Mouse (Mus musculus): Measurements from ENCODE around the gene Apol7e. TPM values are rescaled to one million over a fixed set of nuclear protein-coding genes. Genes with fewer than 3 reads are reported as not detected.
A peak's percentile ranks its signal among the peaks of the same experiment; 100 is the strongest.

Apol7e gene
- polyA plus RNA-seq, 1 experiment from 2014 or later: 0.19 TPM

GRCm38 (mm10) chr15:77761083-77761482 lies 62.4 kb downstream of the Apol7e start:
- Histone ChIP-seq H3K27me3 (ENCODE audit: control insufficient read depth, insufficient read depth, low read length) (no peaks in the 10 kb centered on the region), H3K4me2 (replicated peaks; ENCODE audit: low read depth, low read length) (no peak overlapping the region), H3K9me3 (ENCODE audit: control insufficient read depth, low read depth, low read length) (no peaks in the 10 kb centered on the region), H3K4me3 (ENCODE audit: low read depth, low read length) (no peak overlapping the region), H3K36me3 (ENCODE audit: control insufficient read depth, insufficient read depth, low read length) (peaks cover 63% of the 10 kb centered on the region), H3K4me1 (ENCODE audit: control insufficient read depth, insufficient read depth, low read length) (no peaks in the 10 kb centered on the region), H3K9ac (replicated peaks; ENCODE audit: low read depth, low read length) (no peak overlapping the region), H3K27ac (ENCODE audit: low read length) (no peak overlapping the region)
- 96% methylated on average over 7 of the region's 7 CpGs for WGBS
- ATAC-seq (ENCODE audit: insufficient number of reproducible peaks, insufficient read depth, low FRiP score, low read depth): no peak

GRCm38 (mm10) chr15:77761561-77762380 lies 63.1 kb downstream of the Apol7e start:
- no peak overlapping the region for H3K4me3 ChIP-seq (ENCODE audit: low read depth, low read length)
- peaks cover 70% of the 10 kb centered on the region for H3K36me3 ChIP-seq (ENCODE audit: control insufficient read depth, insufficient read depth, low read length)
- no peak overlapping the region for H3K27ac ChIP-seq (ENCODE audit: low read length)
- no peaks in the 10 kb centered on the region for H3K4me1 ChIP-seq (ENCODE audit: control insufficient read depth, insufficient read depth, low read length)
- H3K4me2 ChIP-seq (replicated peaks; ENCODE audit: low read depth, low read length): no peak overlapping the region
- no peaks in the 10 kb centered on the region for H3K27me3 ChIP-seq (ENCODE audit: control insufficient read depth, insufficient read depth, low read length)
- WGBS: 72% methylated on average over 22 of the region's 22 CpGs
- no peaks in the 10 kb centered on the region for H3K9me3 ChIP-seq (ENCODE audit: control insufficient read depth, low read depth, low read length)
- ATAC-seq (ENCODE audit: insufficient number of reproducible peaks, insufficient read depth, low FRiP score, low read depth): no peak
- no peak overlapping the region for H3K9ac ChIP-seq (replicated peaks; ENCODE audit: low read depth, low read length)

DNA sequence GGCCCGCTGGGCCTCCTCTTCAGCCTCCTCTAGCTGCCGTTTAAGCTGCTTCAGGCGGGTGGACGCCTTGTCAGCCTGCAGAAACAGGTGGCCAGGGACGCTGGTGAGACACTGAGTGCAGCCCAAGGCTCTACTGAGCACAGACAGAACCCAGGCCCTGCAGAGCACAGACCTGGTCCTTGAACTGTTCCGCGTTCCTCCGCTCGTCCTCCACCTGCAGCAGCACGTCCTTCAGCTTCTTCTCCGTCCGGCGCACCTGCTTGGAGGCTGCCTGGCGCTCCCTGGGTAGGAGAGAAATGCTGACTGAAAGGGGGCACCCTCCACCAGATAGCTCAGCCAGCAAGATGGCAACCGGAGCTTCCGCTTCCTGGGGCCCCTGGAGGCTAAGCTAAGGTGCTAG lies 64.4 kb downstream of the Apol7e start:
- 89% methylated on average over 16 of the region's 16 CpGs for WGBS
- H3K4me1 ChIP-seq (ENCODE audit: control insufficient read depth, insufficient read depth, low read length): no peaks in the 10 kb centered on the region
- peaks cover 82% of the 10 kb centered on the region for H3K36me3 ChIP-seq (ENCODE audit: control insufficient read depth, insufficient read depth, low read length)
- no peak for ATAC-seq (ENCODE audit: insufficient number of reproducible peaks, insufficient read depth, low FRiP score, low read depth)
- H3K9ac ChIP-seq (replicated peaks; ENCODE audit: low read depth, low read length): no peak overlapping the region
- no peak overlapping the region for H3K4me2 ChIP-seq (replicated peaks; ENCODE audit: low read depth, low read length)
- no peaks in the 10 kb centered on the region for H3K9me3 ChIP-seq (ENCODE audit: control insufficient read depth, low read depth, low read length)
- no peak overlapping the region for H3K27ac ChIP-seq (ENCODE audit: low read length)
- H3K4me3 ChIP-seq (ENCODE audit: low read depth, low read length): no peak overlapping the region
- H3K27me3 ChIP-seq (ENCODE audit: control insufficient read depth, insufficient read depth, low read length): no peaks in the 10 kb centered on the region

DNA sequence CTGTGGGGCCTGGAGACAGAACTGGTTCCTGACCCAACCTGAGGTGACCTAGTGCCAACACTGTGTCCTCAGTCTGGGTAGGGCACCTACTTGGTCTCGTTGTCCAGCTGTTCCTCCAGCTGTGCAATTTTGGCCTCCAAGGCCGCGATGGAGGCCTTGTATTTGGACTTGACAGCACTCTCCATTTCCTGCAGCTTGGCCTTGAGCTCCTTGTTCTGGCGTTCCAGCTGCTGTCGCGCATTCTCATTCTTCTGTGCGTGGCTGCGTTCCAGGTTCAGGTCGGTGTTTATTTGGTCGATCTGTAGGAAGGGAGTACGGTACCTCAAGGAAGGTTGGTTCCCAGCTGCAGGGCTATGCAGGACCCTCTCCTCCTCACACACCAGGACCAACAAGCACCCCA lies 65.0 kb downstream of the Apol7e start:
- Histone ChIP-seq H3K27me3 (ENCODE audit: control insufficient read depth, insufficient read depth, low read length) (no peaks in the 10 kb centered on the region), H3K27ac (ENCODE audit: low read length) (no peak overlapping the region; the same call in 1 of the 2 replicates), H3K9me3 (ENCODE audit: control insufficient read depth, low read depth, low read length) (no peaks in the 10 kb centered on the region), H3K36me3 (ENCODE audit: control insufficient read depth, insufficient read depth, low read length) (peaks cover 89% of the 10 kb centered on the region), H3K9ac (replicated peaks; ENCODE audit: low read depth, low read length) (no peak overlapping the region), H3K4me2 (replicated peaks; ENCODE audit: low read depth, low read length) (no peak overlapping the region), H3K4me1 (ENCODE audit: control insufficient read depth, insufficient read depth, low read length) (no peaks in the 10 kb centered on the region), H3K4me3 (ENCODE audit: low read depth, low read length) (no peak overlapping the region)
- whole genome bisulfite sequencing: 79% methylated on average over 11 of the region's 11 CpGs
- no peak for ATAC-seq (ENCODE audit: insufficient number of reproducible peaks, insufficient read depth, low FRiP score, low read depth)

DNA sequence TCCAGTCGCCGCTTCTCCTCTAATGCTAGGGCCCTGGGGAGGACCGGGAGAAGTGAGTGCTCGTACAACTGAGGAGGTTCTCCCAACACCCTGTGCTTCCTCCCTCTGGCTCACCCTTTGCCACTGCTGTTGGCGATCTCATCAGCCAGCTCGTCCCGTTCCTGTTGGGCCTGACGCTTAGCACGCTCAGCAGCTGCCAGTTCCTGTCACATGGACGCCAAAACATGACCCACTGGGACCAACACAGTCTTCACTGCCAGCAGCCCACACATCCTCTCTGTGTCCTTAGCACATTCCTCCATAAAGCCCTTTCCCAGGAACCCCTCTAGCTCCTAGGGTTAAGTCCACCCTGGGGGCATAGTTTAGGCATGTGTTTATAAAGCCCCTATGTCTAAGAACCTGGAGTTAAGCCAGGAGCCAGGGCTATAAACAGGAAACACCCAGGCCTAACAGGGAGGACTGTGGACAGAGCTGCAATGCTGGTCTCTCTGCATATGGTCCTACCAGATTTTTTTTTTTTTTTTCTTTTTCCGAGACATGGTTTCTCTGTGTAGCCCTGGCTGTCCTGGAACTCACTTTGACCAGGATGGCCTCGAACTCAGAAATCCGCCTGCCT lies 65.8 kb downstream of the Apol7e start:
- Histone ChIP-seq H3K4me2 (replicated peaks; ENCODE audit: low read depth, low read length) (no peak overlapping the region), H3K27ac (ENCODE audit: low read length) (peak overlapping the region; percentile 21; the same call in 1 of the 2 replicates), H3K4me1 (ENCODE audit: control insufficient read depth, insufficient read depth, low read length) (no peaks in the 10 kb centered on the region), H3K9me3 (ENCODE audit: control insufficient read depth, low read depth, low read length) (no peaks in the 10 kb centered on the region), H3K9ac (replicated peaks; ENCODE audit: low read depth, low read length) (no peak overlapping the region), H3K27me3 (ENCODE audit: control insufficient read depth, insufficient read depth, low read length) (no peaks in the 10 kb centered on the region), H3K4me3 (ENCODE audit: low read depth, low read length) (no peak overlapping the region), H3K36me3 (ENCODE audit: control insufficient read depth, insufficient read depth, low read length) (peaks cover 97% of the 10 kb centered on the region)
- 71% methylated on average over 13 of the region's 13 CpGs for WGBS
- ATAC-seq (ENCODE audit: insufficient number of reproducible peaks, insufficient read depth, low FRiP score, low read depth): peak; percentile 39; the same call in 1 of the 2 replicates

DNA sequence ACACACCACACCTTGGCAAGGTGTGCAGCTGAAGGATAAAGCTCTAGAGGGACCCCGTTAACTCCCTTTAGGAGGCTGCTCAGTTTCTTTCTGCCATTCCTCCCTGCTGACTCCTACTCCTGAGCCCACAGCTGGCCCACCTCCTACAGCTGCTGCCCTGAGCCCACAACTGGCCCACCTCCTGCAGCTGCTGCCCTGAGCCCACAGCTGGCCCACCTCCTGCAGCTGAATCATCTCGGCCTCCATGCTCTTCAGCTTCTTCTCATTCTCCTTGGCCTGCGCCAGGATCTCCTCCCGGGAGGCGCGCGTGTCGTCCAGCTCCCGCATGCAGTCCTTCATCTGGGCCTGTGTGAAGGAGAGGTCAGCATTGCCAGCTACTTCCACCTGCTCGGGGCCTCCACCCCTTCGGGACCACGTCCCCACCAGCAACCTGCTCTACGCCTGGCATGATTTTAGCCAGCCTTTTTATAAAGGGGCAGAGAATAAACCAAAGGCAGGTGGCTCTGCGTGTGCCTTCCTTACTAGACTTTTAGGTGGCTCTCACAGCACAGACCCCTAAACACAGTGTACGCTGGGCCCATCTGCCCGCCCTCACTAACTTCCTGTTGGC lies 66.9 kb downstream of the Apol7e start:
- no peak overlapping the region for H3K4me3 ChIP-seq (ENCODE audit: low read depth, low read length)
- WGBS: 89% methylated on average over 16 of the region's 16 CpGs
- ATAC-seq (ENCODE audit: insufficient number of reproducible peaks, insufficient read depth, low FRiP score, low read depth): no peak
- H3K36me3 ChIP-seq (ENCODE audit: control insufficient read depth, insufficient read depth, low read length): peaks cover 98% of the 10 kb centered on the region
- H3K4me2 ChIP-seq (replicated peaks; ENCODE audit: low read depth, low read length): no peak overlapping the region
- H3K9ac ChIP-seq (replicated peaks; ENCODE audit: low read depth, low read length): no peak overlapping the region
- H3K27ac ChIP-seq (ENCODE audit: low read length): no peak overlapping the region
- H3K4me1 ChIP-seq (ENCODE audit: control insufficient read depth, insufficient read depth, low read length): no peaks in the 10 kb centered on the region
- no peaks in the 10 kb centered on the region for H3K27me3 ChIP-seq (ENCODE audit: control insufficient read depth, insufficient read depth, low read length)
- H3K9me3 ChIP-seq (ENCODE audit: control insufficient read depth, low read depth, low read length): no peaks in the 10 kb centered on the region

DNA sequence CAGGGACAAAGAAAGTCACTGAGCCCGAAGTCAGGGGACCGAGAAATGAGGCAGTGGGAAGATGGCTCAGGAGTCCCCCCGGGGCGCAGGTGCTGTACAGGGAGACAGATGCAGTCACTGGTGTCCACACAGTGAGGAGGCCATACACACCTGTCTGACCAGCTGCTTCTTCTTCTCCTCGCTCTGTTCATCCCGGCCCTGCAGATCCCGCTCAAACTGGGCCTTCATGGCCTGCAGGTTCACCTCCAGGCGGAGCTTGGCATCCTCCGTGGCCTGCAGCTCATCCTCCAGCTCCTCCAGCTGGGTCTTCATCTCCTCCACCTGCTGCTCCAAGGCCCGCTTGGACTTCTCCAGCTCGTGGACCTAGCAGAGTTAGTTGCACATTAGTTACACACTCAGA lies 68.3 kb downstream of the Apol7e start:
- Histone ChIP-seq H3K27ac (ENCODE audit: low read length) (no peak overlapping the region), H3K4me2 (replicated peaks; ENCODE audit: low read depth, low read length) (no peak overlapping the region), H3K9ac (replicated peaks; ENCODE audit: low read depth, low read length) (no peak overlapping the region), H3K36me3 (ENCODE audit: control insufficient read depth, insufficient read depth, low read length) (peaks cover 98% of the 10 kb centered on the region), H3K9me3 (ENCODE audit: control insufficient read depth, low read depth, low read length) (no peaks in the 10 kb centered on the region), H3K4me1 (ENCODE audit: control insufficient read depth, insufficient read depth, low read length) (no peaks in the 10 kb centered on the region), H3K4me3 (ENCODE audit: low read depth, low read length) (no peak overlapping the region), H3K27me3 (ENCODE audit: control insufficient read depth, insufficient read depth, low read length) (no peaks in the 10 kb centered on the region)
- WGBS: 89% methylated on average over 11 of the region's 11 CpGs
- no peak for ATAC-seq (ENCODE audit: insufficient number of reproducible peaks, insufficient read depth, low FRiP score, low read depth)
